Mouse (Mus musculus) stomach, postnatal 0 days (tissue): ENCODE measurements at regions not wholly inside any gene's neighbourhood (a gene's known extent, or its start where the extent isn't known, plus 50 kb on each side); places are given as distances from the start of the nearest gene placed in this dataset.
"Not testable (repeated sequence)": the region's sequence is repeated elsewhere in the genome, so short reads cannot be mapped to it uniquely, and the experiment has no call there.

Experiments used
- CTCF ChIP-seq: IDR thresholded peaks from 2 replicates; pipeline ENCODE4 v1.5.1; 2016; ENCODE audit warnings: antibody characterized with exemption, low read depth, mild to moderate bottlenecking, moderate library complexity
- EP300 ChIP-seq: optimal IDR thresholded peaks from 2 replicates; pipeline ENCODE3; 2016; ENCODE audit warnings: antibody characterized with exemption

- TF ChIP-seq CTCF, EP300: not testable (repeated sequence)
These were observed 195.0 kb upstream of the Lrfn2 start for GRCm38 (mm10) chr17:48737181-48737580.
